Mouse (Mus musculus) CD8-positive naive resting alpha-beta T cell, adult 57 days (primary cell): ENCODE measurements around the gene Pycr2. TPM values are rescaled to one million over a fixed set of nuclear protein-coding genes. Genes with fewer than 3 reads are reported as not detected.

Experiments used
- total RNA-seq: library from RNA; stranded (reverse); gene quantifications from one replicate; pipeline ENCODE4 v1.2.4, GENCODE M21; 2023

Pycr2 gene
- 52.1 TPM for total RNA-seq

GRCm38 (mm10) chr1:180904039-180904814 is at the start of gene Pycr2:
Gene Pycr2, plus strand, starts transcription at chr1:180904293.

GRCm38 (mm10) chr1:180892808-180893207 is 11.3 kb upstream of the Pycr2 start, which contains the start of gene Lefty2:
Gene Lefty2, plus strand, starts transcription at chr1:180893108.

GRCm38 (mm10) chr1:180934467-180935419 is 30.6 kb downstream of the Pycr2 start, which contains the start of gene Lefty1:
Gene Lefty1, plus strand, starts transcription at chr1:180935022.

GRCm38 (mm10) chr1:180942166-180943031 is 38.3 kb downstream of the Pycr2 start, which contains the start of gene Tmem63a:
Gene Tmem63a, plus strand, starts transcription at chr1:180942344.

Other genes starting within 250 kb of the Pycr2 start
- gene Mixl1, start 207.3 kb upstream of the Pycr2 start, total RNA-seq = not detected
- 47.5 TPM for gene Acbd3, start 178.2 kb upstream of the Pycr2 start, total RNA-seq
- gene H3f3a, start 90.3 kb upstream of the Pycr2 start, total RNA-seq = 742 TPM
- gene Sde2, start 53.2 kb upstream of the Pycr2 start, total RNA-seq = 62.7 TPM
- gene Lefty2, start 11.2 kb upstream of the Pycr2 start, total RNA-seq = not detected
- gene Lefty1, start 30.7 kb downstream of the Pycr2 start, total RNA-seq = not detected
- gene Tmem63a, start 38.1 kb downstream of the Pycr2 start, total RNA-seq = 53.5 TPM
- 59.8 TPM for gene Ephx1, start 116.6 kb downstream of the Pycr2 start, total RNA-seq
- gene 9130409I23Rik, start 146.9 kb downstream of the Pycr2 start, total RNA-seq = not detected
- 29.0 TPM for gene Nvl, start 239.9 kb downstream of the Pycr2 start, total RNA-seq
- gene Cnih4, start 240.4 kb downstream of the Pycr2 start, total RNA-seq = 14.5 TPM